Mouse (Mus musculus) spleen, postnatal 14 days (tissue): ENCODE data around the gene Grb7.

Experiments used
- DNase-seq, 2 experiments: peaks; one replicate each; pipeline ENCODE4 v3.0.0; 2021 to 2022; ENCODE audit warnings: low spot score in 2 of 2

Gene Grb7

GRCm38 (mm10) chr11:98446213-98446561 lies at the start of gene Grb7:
Gene Grb7 (plus strand): TSS chr11:98446394.
- no peak for DNase-seq

GRCm38 (mm10) chr11:98397946-98398345 lies 48.2 kb upstream of the Grb7 start:
- no peak for DNase-seq

GRCm38 (mm10) chr11:98400161-98400726 lies 46.0 kb upstream of the Grb7 start, which contains the start of gene Pgap3:
Gene Pgap3 (minus strand): TSS chr11:98400490.
- peak; percentile 67 to 75 for DNase-seq

GRCm38 (mm10) chr11:98400816-98401215 lies 45.4 kb upstream of the Grb7 start:
- no peak for DNase-seq

- DNase-seq, result no peak
Observed at GRCm38 (mm10) chr11:98406621-98407020, 39.6 kb upstream of the Grb7 start.

GRCm38 (mm10) chr11:98408872-98409271 lies 37.3 kb upstream of the Grb7 start:
- DNase-seq, result no peak

GRCm38 (mm10) chr11:98409341-98409822 lies 36.8 kb upstream of the Grb7 start:
- DNase-seq, result no peak

- no peak for DNase-seq
Observed at GRCm38 (mm10) chr11:98412273-98412796, 33.9 kb upstream of the Grb7 start, which contains the start of gene Erbb2. Gene Erbb2 (plus strand): TSS chr11:98412470.

- no peak for DNase-seq
Observed at GRCm38 (mm10) chr11:98412797-98413301, 33.3 kb upstream of the Grb7 start.

GRCm38 (mm10) chr11:98413731-98414130 lies 32.5 kb upstream of the Grb7 start:
- no peak for DNase-seq

- no peak for DNase-seq
Observed at GRCm38 (mm10) chr11:98414162-98414561, 32.0 kb upstream of the Grb7 start.

GRCm38 (mm10) chr11:98417074-98417473 lies 29.1 kb upstream of the Grb7 start:
- DNase-seq, result no peak

- no peak for DNase-seq
Observed at GRCm38 (mm10) chr11:98418273-98418672, 27.9 kb upstream of the Grb7 start.

GRCm38 (mm10) chr11:98418939-98419547 lies 27.2 kb upstream of the Grb7 start:
- DNase-seq, result no peak

GRCm38 (mm10) chr11:98426592-98426991 lies 19.6 kb upstream of the Grb7 start:
- no peak for DNase-seq

- DNase-seq, result no peak
Observed at GRCm38 (mm10) chr11:98428436-98428835, 17.8 kb upstream of the Grb7 start.

- no peak for DNase-seq
Observed at GRCm38 (mm10) chr11:98431743-98432502, 14.3 kb upstream of the Grb7 start.

- DNase-seq, result no peak
Observed at GRCm38 (mm10) chr11:98435723-98436122, 10.5 kb upstream of the Grb7 start.

- DNase-seq, result peak in 1 of 2 experiments; percentile 4
Observed at GRCm38 (mm10) chr11:98437441-98437840, 8.8 kb upstream of the Grb7 start.

- peak; percentile 93 to 97 for DNase-seq
Observed at GRCm38 (mm10) chr11:98438331-98439158, 7.6 kb upstream of the Grb7 start, which contains the start of gene Mien1. Gene Mien1 (minus strand): TSS chr11:98438991.

GRCm38 (mm10) chr11:98443688-98444087 lies 2.5 kb upstream of the Grb7 start:
- DNase-seq, result no peak
